Mouse (Mus musculus) heart, embryonic 13.5 days (tissue): ENCODE measurements around the gene Kdr. TPM values are rescaled to one million over a fixed set of nuclear protein-coding genes. Genes with fewer than 3 reads are reported as not detected.

Experiments
- ATAC-seq: fragments of 200-750 bp; cut with Nextera tagmentation; 2 replicates; pipeline ENCODE4 v1.8.0; 2017; ENCODE audit warnings: moderate TSS enrichment; ENCODE audit not compliant: insufficient number of reproducible peaks, low FRiP score, low TSS enrichment; ENCODE audit errors: extremely low read depth
- H3K27ac ChIP-seq: fragments of 300-500 bp; sonication (generic); replicated peaks from 2 replicates; pipeline ENCODE4 v1.5.1; 2015; ENCODE audit warnings: moderate library complexity, mild to moderate bottlenecking, inconsistent platforms
- H3K27me3 ChIP-seq: fragments of 300-500 bp; sonication (generic); replicated peaks from 2 replicates; pipeline ENCODE4 v1.6.1; 2015; ENCODE audit warnings: mild to moderate bottlenecking, inconsistent platforms
- H3K36me3 ChIP-seq: fragments of 300-500 bp; sonication (generic); 2 replicates; pipeline ENCODE4 v1.6.1; 2015; ENCODE audit warnings: mild to moderate bottlenecking, inconsistent platforms
- H3K4me1 ChIP-seq: fragments of 300-500 bp; sonication (generic); 2 replicates; pipeline ENCODE4 v1.6.1; 2015; ENCODE audit warnings: inconsistent platforms
- H3K4me2 ChIP-seq: fragments of 300-500 bp; sonication (generic); 2 replicates; pipeline ENCODE4 v1.6.1; 2015; ENCODE audit warnings: inconsistent platforms, mild to moderate bottlenecking, moderate library complexity
- H3K4me3 ChIP-seq: fragments of 300-500 bp; sonication (generic); 2 replicates; pipeline ENCODE4 v1.5.1; 2015; ENCODE audit warnings: moderate library complexity, mild to moderate bottlenecking, inconsistent platforms
- H3K9ac ChIP-seq: fragments of 300-500 bp; sonication (generic); 2 replicates; pipeline ENCODE4 v1.6.1; 2015; ENCODE audit warnings: inconsistent platforms, mild to moderate bottlenecking, moderate library complexity
- H3K9me3 ChIP-seq: fragments of 300-500 bp; sonication (generic); 2 replicates; pipeline ENCODE4 v1.6.1; 2016; ENCODE audit warnings: inconsistent platforms
- WGBS: fragments of 180-500 bp; shearing (Covaris S2); methylation state at CpG from one replicate; pipeline ENCODE4 v1.1.7; 2015; ENCODE audit warnings: mixed read lengths; 5-methylcytosine and 5-hydroxymethylcytosine counted together
- polyA plus RNA-seq: library from polyadenylated mRNA; unstranded; fragments of >200 nt; fragmentation: Nextera tagmentation; extraction: Ambion mirVana; gene quantifications from 2 replicates; pipeline ENCODE4 v1.2.1, GENCODE M21; 2015

The Kdr gene
- 32.7 and 35.0 TPM in 2 replicates for polyA plus RNA-seq

DNA sequence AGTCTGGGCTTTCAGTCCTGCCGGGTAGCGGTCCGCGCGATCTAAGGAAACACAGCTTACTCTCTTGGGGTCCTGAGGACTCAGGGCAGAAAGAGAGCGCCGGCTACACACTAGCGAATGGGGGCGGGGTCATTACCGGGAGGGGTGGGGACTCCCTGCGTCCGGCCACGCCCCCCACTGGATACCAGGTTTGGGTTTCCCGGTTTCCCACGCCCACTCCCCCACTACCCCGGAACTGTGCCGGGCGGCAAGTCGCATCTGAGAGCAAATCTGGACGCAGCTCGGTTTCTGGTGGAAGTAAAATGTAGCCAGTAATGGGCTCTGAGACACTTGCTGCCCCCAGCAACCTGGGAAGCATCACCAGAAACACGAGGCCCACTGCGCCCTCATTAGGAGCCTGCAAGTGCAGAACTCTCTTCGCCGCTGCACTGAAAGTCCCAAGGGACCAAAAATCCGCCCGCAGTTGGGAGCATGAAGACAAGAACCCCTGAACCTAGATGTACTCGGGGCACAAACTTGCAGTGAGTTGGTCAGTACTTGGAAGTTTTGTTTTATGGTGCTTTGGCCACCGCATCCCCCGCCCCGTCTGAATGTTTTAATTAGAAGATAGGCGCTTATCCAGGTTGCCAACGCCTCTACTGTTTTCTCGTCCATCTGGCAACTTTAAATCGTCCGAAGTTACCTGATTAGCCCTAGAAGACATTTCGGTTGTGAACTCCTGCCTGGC lies at the start of gene Kdr:
Kdr (minus strand) TSS at position 85 of the 727 bp plus-strand sequence.
- Histone ChIP-seq H3K36me3 (no peaks in the 10 kb centered on the region), H3K9me3 (no peaks in the 10 kb centered on the region), H3K4me1 (peaks cover 18% of the 10 kb centered on the region), H3K4me2 (peak within 1 kb of the TSS; percentile 96), H3K27me3 (peaks cover 54% of the 10 kb centered on the region), H3K4me3 (peak within 1 kb of the TSS; percentile 85), H3K9ac (peak within 1 kb of the TSS; percentile 88), H3K27ac (peak within 1 kb of the TSS; percentile 86)
- WGBS: 1% methylated on average over 37 of the region's 37 CpGs
- ATAC-seq: peak; percentile 83

DNA sequence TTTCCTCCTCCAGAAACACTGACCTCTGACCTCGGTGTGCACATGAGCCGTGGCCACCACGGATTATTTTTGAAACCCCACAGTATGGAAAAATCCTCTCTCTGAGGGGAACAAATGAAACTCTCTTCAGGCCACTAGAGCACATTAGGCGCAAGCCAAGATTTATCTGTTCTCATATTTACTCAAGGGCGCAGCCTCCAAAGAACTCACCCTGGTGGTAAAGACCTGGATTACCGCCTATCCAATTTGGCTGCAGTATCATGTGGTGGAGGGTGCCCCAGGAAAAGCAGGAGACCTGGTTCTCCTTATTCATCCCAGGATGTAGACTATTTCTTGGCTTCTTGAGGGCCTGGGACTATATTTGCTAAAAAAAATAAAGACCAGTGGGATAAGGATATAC lies 48.5 kb upstream of the Kdr start:
- H3K4me2 ChIP-seq: no peak overlapping the region
- no peak for ATAC-seq
- H3K4me1 ChIP-seq: peaks cover 24% of the 10 kb centered on the region
- no peaks in the 10 kb centered on the region for H3K9me3 ChIP-seq
- WGBS: 66% methylated on average over 6 of the region's 6 CpGs
- H3K9ac ChIP-seq: no peak overlapping the region
- H3K27ac ChIP-seq: no peak overlapping the region
- no peak overlapping the region for H3K4me3 ChIP-seq
- no peaks in the 10 kb centered on the region for H3K27me3 ChIP-seq
- no peaks in the 10 kb centered on the region for H3K36me3 ChIP-seq

DNA sequence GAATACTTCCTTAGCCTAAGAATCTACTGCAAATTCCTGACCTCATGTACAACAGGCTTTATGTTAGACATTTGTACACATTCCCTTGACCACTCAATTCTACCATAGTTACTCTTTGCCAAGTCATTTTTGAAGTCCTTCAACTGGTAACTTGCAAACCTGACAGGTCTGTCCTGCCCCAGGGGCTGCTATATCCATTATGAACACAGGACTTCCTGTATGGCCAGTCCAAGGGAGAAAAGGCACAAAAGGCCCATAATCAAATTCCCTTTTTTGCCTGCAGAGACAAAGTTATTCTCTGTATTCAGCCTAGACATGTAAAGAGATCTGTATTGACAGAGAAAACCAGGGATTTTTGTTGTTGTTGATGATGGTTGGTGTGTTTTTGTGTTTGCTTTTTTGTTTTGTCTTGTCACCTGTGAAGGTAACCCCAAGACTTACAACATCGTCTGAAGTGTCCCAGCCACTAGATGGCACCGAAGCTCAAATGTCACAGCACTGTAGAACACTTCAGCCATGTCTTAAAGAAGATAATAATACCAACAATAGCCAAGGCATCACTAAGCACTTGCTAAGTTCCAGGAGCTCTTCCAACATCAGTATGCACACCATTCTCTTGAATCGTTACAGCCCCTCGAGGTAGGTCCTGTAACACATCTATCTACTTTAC lies 47.9 kb upstream of the Kdr start:
- 46% methylated on average over 4 of the region's 4 CpGs for WGBS

DNA sequence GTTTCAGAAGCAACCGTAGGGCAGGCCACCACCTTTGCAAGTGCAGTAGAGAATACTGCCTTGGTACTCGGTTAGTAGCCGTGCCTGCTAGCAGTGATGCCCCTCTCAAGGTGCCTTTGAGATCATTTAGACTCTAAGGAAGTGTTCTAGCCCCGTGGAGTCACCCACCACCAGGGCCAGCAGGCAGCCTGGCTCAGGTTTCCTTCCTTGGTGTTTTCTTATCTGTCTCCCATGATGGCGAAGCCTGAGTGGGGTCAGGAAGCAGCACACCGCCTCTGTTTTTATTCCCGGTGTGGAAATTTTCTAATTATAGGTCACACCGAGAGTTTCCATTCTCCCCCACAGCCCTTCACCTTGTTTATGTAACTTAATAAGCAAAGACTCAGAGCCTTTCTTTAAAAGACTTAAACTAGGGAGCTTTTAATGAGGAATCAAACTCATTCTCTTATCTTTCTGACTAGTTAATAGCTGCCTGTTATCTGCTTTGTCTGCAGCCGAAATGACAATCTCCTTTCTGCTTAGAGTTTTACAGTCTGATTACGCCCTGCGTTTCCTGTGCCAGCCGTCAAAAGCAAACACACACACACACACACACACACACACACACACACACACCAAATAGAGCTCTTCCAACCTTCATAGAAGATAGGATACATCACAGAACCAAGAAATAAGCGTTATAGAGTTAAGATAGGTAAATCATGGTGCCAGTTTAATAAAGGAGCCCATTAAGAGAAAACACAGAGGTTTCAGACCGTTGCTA lies 44.9 kb upstream of the Kdr start:
- Histone ChIP-seq H3K4me2 (peak overlapping the region; percentile 46), H3K4me1 (peaks cover 20% of the 10 kb centered on the region), H3K4me3 (no peak overlapping the region), H3K27me3 (no peaks in the 10 kb centered on the region), H3K27ac (peak overlapping the region; percentile 61), H3K9me3 (no peaks in the 10 kb centered on the region), H3K36me3 (no peaks in the 10 kb centered on the region), H3K9ac (peak overlapping the region; percentile 29; the same call in 1 of the 2 replicates)
- 24% methylated on average over 14 of the region's 14 CpGs for WGBS
- ATAC-seq: no peak

More for the DNA sequence above, 47.9 kb upstream of the Kdr start:
- H3K4me1 ChIP-seq: peaks cover 24% of the 10 kb centered on the region
- no peak overlapping the region for H3K4me3 ChIP-seq
- H3K36me3 ChIP-seq: no peaks in the 10 kb centered on the region
- no peak for ATAC-seq
- no peaks in the 10 kb centered on the region for H3K9me3 ChIP-seq
- H3K27ac ChIP-seq: no peak overlapping the region
- H3K9ac ChIP-seq: no peak overlapping the region
- H3K4me2 ChIP-seq: no peak overlapping the region
- no peaks in the 10 kb centered on the region for H3K27me3 ChIP-seq

DNA sequence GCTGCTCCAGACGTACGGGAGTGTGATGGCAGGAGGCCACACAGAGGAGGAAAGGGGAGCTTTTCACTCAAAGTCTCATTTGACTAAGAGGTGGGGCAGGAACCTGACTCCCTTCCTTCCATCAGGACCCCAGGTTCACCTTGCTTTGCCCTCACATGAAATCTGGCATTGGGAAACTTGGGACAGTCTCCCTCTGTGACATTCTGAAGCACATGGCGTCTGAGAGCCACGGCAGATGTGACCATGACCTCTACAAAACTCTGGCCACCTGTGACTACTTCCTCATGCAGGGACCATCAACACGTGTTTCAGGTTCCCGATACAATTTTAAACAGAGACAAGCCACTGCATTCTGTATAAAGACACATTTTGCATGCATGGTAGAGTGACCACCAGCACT lies 44.2 kb upstream of the Kdr start:
- H3K27me3 ChIP-seq: no peaks in the 10 kb centered on the region
- no peak for ATAC-seq
- 87% methylated on average over 6 of the region's 6 CpGs for WGBS
- H3K4me2 ChIP-seq: no peak overlapping the region
- no peak overlapping the region for H3K9ac ChIP-seq
- H3K4me3 ChIP-seq: no peak overlapping the region
- no peaks in the 10 kb centered on the region for H3K36me3 ChIP-seq
- H3K27ac ChIP-seq: peak overlapping the region; percentile 61
- H3K4me1 ChIP-seq: peaks cover 20% of the 10 kb centered on the region
- no peaks in the 10 kb centered on the region for H3K9me3 ChIP-seq

DNA sequence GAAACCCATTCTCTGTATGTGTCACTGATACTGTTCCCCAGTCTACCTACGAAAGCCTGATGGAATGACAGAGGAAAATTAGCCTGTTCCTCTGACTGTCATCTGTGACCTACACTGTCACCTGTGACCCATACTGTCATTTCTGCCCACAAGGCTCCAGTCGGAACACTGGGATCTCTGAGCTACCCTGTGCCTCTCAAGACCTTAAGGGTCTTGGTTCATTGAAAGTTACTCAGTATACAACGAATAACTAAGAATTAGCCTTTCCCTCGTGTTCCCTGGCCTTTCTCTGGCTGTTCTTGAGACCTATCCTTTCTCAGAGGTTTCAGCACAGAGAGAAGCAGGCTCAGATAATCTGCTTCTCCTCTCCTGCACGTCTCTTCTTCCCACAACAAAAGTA lies 40.1 kb upstream of the Kdr start:
- H3K4me2 ChIP-seq: no peak overlapping the region
- H3K27me3 ChIP-seq: no peaks in the 10 kb centered on the region
- H3K27ac ChIP-seq: peak overlapping the region; percentile 39
- no peaks in the 10 kb centered on the region for H3K9me3 ChIP-seq
- ATAC-seq: no peak
- no peak overlapping the region for H3K4me3 ChIP-seq
- no peak overlapping the region for H3K9ac ChIP-seq
- H3K36me3 ChIP-seq: no peaks in the 10 kb centered on the region
- peaks cover 14% of the 10 kb centered on the region for H3K4me1 ChIP-seq
- 68% methylated on average over 5 of the region's 5 CpGs for WGBS

DNA sequence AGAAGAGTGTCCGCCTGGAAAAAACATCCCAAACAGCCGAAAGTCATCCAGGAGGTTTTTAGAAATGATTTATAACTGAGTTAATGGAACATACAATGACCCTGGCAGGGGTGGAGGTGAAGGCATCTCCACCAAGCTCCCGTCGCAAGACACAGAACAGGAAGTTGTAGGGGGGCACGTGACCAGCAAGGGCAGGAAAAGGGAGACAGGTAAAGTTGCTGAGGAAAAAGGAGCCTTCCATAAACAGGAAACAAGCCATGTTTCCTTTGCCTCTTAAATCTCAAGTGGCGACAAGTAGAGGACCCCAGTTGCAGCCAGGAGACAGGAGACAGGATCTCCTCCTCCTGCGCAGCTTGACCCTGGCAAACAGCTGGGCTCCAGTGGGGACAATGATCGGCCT lies 37.8 kb upstream of the Kdr start:
- Histone ChIP-seq H3K36me3 (no peaks in the 10 kb centered on the region), H3K27me3 (no peaks in the 10 kb centered on the region), H3K4me2 (no peak overlapping the region), H3K9ac (no peak overlapping the region), H3K4me1 (peaks cover 5% of the 10 kb centered on the region; the same call in 1 of the 2 replicates), H3K9me3 (no peaks in the 10 kb centered on the region), H3K27ac (peak overlapping the region; percentile 17; the same call in 1 of the 2 replicates), H3K4me3 (no peak overlapping the region)
- 45% methylated on average over 8 of the region's 8 CpGs for WGBS
- ATAC-seq: no peak

DNA sequence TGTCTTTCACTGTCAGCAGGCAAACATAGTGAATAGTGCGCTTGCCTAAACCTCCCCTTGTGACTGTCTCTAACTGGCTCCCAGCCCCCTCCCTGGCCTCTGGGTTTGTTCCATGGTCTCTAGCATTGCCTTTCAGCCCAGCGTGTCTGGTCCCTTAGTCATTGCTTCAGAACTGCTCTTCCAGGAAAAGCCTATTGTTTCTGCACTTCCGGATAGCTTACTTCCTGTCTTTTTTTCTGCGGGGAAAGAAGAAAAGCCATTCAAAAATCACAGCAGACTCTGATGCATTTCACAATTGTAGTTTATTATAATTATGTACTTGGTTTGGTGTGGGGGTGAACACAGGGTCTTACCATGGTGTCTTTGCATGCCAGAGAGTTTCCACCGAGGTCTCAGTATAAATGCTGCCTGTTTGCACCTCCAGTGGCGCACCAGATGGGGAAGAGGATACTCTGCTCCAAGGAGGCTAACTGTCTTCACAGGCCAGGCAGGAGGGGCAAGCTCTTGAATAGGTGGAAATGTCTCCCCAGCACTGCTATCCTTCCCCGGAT lies 35.7 kb upstream of the Kdr start:
- Histone ChIP-seq H3K4me2 (no peak overlapping the region), H3K36me3 (no peaks in the 10 kb centered on the region), H3K4me3 (no peak overlapping the region), H3K4me1 (peaks cover 5% of the 10 kb centered on the region; the same call in 1 of the 2 replicates), H3K27me3 (no peaks in the 10 kb centered on the region), H3K9me3 (no peaks in the 10 kb centered on the region), H3K9ac (no peak overlapping the region), H3K27ac (peak overlapping the region; percentile 70)
- 44% methylated on average over 7 of the region's 7 CpGs for WGBS
- no peak for ATAC-seq

DNA sequence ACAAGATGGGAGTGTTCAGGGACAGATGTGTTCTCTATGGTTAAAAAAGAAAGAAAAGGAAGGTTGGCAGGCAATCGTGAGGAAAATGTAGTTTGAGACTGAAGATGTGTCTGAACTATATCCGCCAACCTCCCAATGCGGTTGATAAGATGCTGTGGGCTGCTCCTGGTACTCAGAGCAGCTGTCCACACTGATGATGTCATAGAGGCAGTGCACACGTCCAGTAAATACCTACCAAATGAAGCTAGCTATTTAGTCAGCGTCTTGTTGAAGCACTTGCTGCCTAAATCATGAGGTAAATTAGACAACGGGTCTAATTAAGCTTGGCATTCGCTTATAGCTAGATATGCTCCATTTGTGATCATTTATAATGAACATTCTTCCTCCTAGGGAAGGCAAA lies 28.1 kb upstream of the Kdr start:
- Histone ChIP-seq H3K4me2 (no peak overlapping the region), H3K4me3 (no peak overlapping the region), H3K4me1 (peaks cover 47% of the 10 kb centered on the region), H3K9ac (no peak overlapping the region), H3K9me3 (no peaks in the 10 kb centered on the region), H3K27me3 (0 out of 2 replicates have a peak, but pooled peaks cover 2% of the 10 kb centered on the region), H3K27ac (no peak overlapping the region), H3K36me3 (no peaks in the 10 kb centered on the region)
- 43% methylated on average over 7 of the region's 7 CpGs for WGBS
- no peak for ATAC-seq

DNA sequence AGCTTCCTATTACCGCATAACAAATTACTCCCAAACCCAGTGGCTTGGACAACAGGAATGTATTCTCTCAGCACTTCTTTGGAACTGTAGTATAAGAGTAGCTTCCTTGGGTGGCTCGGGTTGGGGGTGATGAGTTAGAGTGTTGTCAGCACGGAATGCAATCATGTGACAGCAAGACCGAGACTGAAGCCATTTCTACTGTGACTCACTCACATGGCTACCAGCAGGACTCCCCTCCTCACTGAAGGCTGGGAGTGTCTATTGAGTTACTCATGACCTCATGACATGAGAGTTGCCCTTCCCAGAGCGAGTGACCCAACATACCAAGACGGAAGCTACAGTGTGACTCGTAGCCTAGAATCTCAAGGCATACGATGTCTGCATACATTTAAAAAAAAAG lies 12.0 kb upstream of the Kdr start:
- no peaks in the 10 kb centered on the region for H3K36me3 ChIP-seq
- ATAC-seq: no peak
- H3K27ac ChIP-seq: no peak overlapping the region
- no peak overlapping the region for H3K4me2 ChIP-seq
- H3K9ac ChIP-seq: no peak overlapping the region
- H3K9me3 ChIP-seq: no peaks in the 10 kb centered on the region
- no peaks in the 10 kb centered on the region for H3K4me1 ChIP-seq
- WGBS: 64% methylated on average over 8 of the region's 8 CpGs
- no peaks in the 10 kb centered on the region for H3K27me3 ChIP-seq
- H3K4me3 ChIP-seq: no peak overlapping the region

DNA sequence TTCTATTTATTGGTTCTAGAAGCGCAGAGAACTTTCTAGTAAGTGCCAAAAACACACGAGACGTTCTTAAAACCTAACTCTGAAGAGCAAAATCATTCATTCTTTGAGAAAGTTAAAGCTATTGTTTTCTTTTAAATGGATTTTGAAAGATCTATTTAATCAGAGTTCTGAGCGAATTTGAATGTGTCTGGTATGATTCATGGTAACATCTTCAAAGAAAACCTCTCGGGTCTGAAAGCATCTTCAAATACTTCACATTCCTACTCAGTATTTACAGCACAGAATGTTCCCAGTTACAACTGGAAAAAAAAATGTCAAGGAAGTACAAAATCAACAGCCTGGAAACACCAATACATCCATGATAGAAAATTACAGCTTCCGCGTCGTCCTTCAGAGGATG lies 9.3 kb upstream of the Kdr start:
- no peak for ATAC-seq
- H3K4me2 ChIP-seq: no peak overlapping the region
- no peaks in the 10 kb centered on the region for H3K36me3 ChIP-seq
- no peak overlapping the region for H3K27ac ChIP-seq
- no peaks in the 10 kb centered on the region for H3K27me3 ChIP-seq
- no peaks in the 10 kb centered on the region for H3K9me3 ChIP-seq
- WGBS: 77% methylated on average over 8 of the region's 8 CpGs
- H3K9ac ChIP-seq: no peak overlapping the region
- H3K4me3 ChIP-seq: no peak overlapping the region
- no peaks in the 10 kb centered on the region for H3K4me1 ChIP-seq
